Mouse (Mus musculus): Measurements from ENCODE around the gene Cdc42ep1.

DNA sequence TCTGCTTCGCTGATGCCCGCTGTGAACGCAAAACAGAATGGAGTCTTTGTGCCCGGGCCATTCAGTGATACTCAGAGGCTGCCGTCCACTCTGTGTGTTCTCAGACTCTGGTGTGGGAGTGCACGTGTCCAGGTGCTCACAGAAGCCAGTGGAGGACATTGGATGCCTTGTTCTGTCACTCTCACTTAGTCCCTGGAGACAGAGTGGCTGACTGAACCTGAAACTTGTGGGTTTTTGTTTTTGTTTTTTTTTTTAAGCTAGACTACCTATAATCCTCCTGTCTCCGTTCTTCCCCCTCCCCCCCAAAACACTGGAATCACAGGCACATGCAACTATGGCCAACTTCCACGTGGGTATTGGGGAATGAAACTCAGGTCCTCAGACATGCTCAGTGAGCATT is 3.9 kb downstream of the Cdc42ep1 start:
- TF ChIP-seq POLR2A (IDR thresholded peaks at IDR 0.05; ENCODE audit: borderline replicate concordance, extremely low read depth, low read depth, low read length) (no peak), CTCF (IDR thresholded peaks at IDR 0.05; ENCODE audit: insufficient read depth, low read length) (no peak)
